12 mouse cellular contexts compared by ENCODE assay signal in the genomic region with DNA sequence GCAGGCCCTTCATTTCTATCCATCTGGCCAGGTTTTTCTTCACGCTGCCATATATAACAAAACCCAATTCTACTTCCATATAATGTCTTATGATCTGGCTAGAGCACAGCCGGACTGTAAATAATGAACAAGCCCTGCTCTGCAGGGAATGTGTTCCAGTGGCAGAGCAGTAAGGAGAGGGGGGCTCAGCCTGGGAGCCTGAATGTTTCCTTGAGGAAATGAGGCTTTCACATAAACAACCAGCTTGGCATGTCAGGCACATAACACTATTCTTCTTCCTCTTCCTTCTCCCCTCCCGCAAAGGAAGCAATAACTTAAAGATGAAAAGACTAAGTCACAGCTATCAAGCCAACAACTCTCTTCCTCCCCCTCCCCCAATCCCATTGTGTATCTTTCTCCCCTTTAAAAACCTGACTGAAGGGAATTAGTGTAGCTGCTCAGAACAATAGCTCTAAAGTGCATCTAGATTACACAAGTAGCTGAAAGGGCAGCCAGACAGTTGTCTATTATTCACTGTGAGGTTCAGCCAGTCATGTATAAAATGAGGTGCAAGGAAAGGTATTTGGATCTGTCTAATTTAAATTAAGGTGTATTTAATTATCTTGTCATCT. TPM values are rescaled to one million over a fixed set of nuclear protein-coding genes. Genes with fewer than 3 reads are reported as not detected.
DNase-seq lines count a peak whose midpoint lies in the region; ATAC-seq and TF ChIP-seq lines count a peak whose summit lies in the region.
"Had no signal": no experiment of that assay in that cellular context is flagged by ENCODE, and none has a peak within 500 bp of the region (broad histone marks: within the 10 kb centered on the region; RNA-seq: fewer than 3 reads in every experiment).

No protein-coding gene starts in this region.

- no peaks in the 10 kb centered on the region for H3K36me3 ChIP-seq in lung, embryonic 16.5 days (ENCODE audit: control insufficient read depth, insufficient read depth, low read length)
- no peaks in the 10 kb centered on the region for H3K36me3 ChIP-seq in intestine, embryonic 16.5 days (ENCODE audit: control insufficient read depth, insufficient read depth, low read length)

- no peak overlapping the region for H3K27ac ChIP-seq in lung, embryonic 16.5 days (ENCODE audit: low read length)
- H3K27ac ChIP-seq in intestine, embryonic 16.5 days (ENCODE audit: low read length) = 0 out of 2 replicates have a peak overlapping the region, but pooled peaks have one; percentile 6
- H3K27ac ChIP-seq: liver, embryonic 14.5 days had no signal

- no peak overlapping the region for H3K4me2 ChIP-seq in lung, embryonic 16.5 days (ENCODE audit: low read depth, low read length)
- no peak overlapping the region for H3K4me2 ChIP-seq in intestine, embryonic 16.5 days (ENCODE audit: low read depth, low read length)

- 28% methylated on average over 3 of the region's 3 CpGs for WGBS in lung, embryonic 16.5 days
- WGBS in lung, adult 2 months = 22% methylated on average over 3 of the region's 3 CpGs
- WGBS in intestine, embryonic 16.5 days = 32% methylated on average over 3 of the region's 3 CpGs

- H3K4me3 ChIP-seq in lung, embryonic 16.5 days (ENCODE audit: low read length) = no peak overlapping the region
- H3K4me3 ChIP-seq in lung, adult 2 months (replicated peaks; ENCODE audit: extremely low read depth, low read depth, low read length) = no peak overlapping the region
- H3K4me3 ChIP-seq in intestine, embryonic 16.5 days (ENCODE audit: low read length) = no peak overlapping the region

- TF ChIP-seq CTCF in lung, adult 2 months (IDR thresholded peaks at IDR 0.05; ENCODE audit: insufficient read depth, low read length) = no peak

- no peak overlapping the region for H3K9ac ChIP-seq in lung, embryonic 16.5 days (ENCODE audit: low read length)
- no peak overlapping the region for H3K9ac ChIP-seq in intestine, embryonic 16.5 days (ENCODE audit: low read depth, low read length)
- H3K9ac ChIP-seq: liver, embryonic 14.5 days had no signal

- no peaks in the 10 kb centered on the region; the same call in 1 of the 2 replicates for H3K27me3 ChIP-seq in lung, embryonic 16.5 days (ENCODE audit: control insufficient read depth, insufficient read depth, low read depth, low read length)
- no peaks in the 10 kb centered on the region for H3K27me3 ChIP-seq in intestine, embryonic 16.5 days (replicated peaks; ENCODE audit: control insufficient read depth, insufficient read depth, low read length)

- ATAC-seq in lung, embryonic 16.5 days (ENCODE audit: low read depth) = peak; percentile 80
- no peak for ATAC-seq in intestine, embryonic 16.5 days
- ATAC-seq: activated CD4-positive, CD25-positive, alpha-beta regulatory T cell, adult 4 months had no signal

- no peaks in the 10 kb centered on the region for H3K9me3 ChIP-seq in lung, embryonic 16.5 days (ENCODE audit: control insufficient read depth, low read length)
- no peaks in the 10 kb centered on the region for H3K9me3 ChIP-seq in intestine, embryonic 16.5 days (ENCODE audit: control insufficient read depth, low read length)

- DNase-seq in adrenal gland, postnatal 14 days = peak; percentile 17
- DNase-seq in adrenal gland, postnatal 10 days = no peak
- no peak for DNase-seq in lung, adult 2 months
- peak; percentile 29 for DNase-seq in retina, embryonic 14.5 days (ENCODE audit: low spot score)
- no peak for DNase-seq in layer of hippocampus, postnatal 36 days
- DNase-seq in Muller cell, postnatal 12 days (ENCODE audit: inconsistent ontology term) = no peak
- DNase-seq: cerebellum, postnatal 36 days had no signal

- TF ChIP-seq POLR2A in lung, adult 2 months (IDR thresholded peaks at IDR 0.05; ENCODE audit: borderline replicate concordance, extremely low read depth, low read depth, low read length) = no peak

- peaks cover 2% of the 10 kb centered on the region; the same call in 1 of the 2 replicates for H3K4me1 ChIP-seq in lung, embryonic 16.5 days (replicated peaks; ENCODE audit: control insufficient read depth, insufficient read depth, low read length)
- H3K4me1 ChIP-seq in lung, adult 2 months (ENCODE audit: control insufficient read depth, insufficient read depth, low read length) = 0 out of 2 replicates have a peak, but pooled peaks cover 2% of the 10 kb centered on the region
- peaks cover 15% of the 10 kb centered on the region for H3K4me1 ChIP-seq in intestine, embryonic 16.5 days (ENCODE audit: control insufficient read depth, insufficient read depth, low read length)

RNA-seq across cellular contexts. Expression of gene Gpsm2, which starts 8.9 kb away (rescaled TPM):
- 10.1 and 13.8 TPM in 2 replicates for total RNA-seq in adrenal gland, postnatal 14 days (2021)
- 10 to 100 TPM; 12.7 to 13.1 TPM for total RNA-seq in adrenal gland, postnatal 10 days (2021)
- polyA plus RNA-seq in lung, embryonic 16.5 days (2015; fragmentation: Nextera tagmentation; extraction: Ambion mirVana) = 43.3 and 43.8 TPM in 2 replicates
- 2.7 and 5.1 TPM in 2 replicates for polyA plus RNA-seq in lung, adult 2 months (2012; rRNA removed)
- 45.3 and 49.5 TPM in 2 replicates for polyA plus RNA-seq in intestine, embryonic 16.5 days (2015; fragmentation: Nextera tagmentation; extraction: Ambion mirVana)
- 10 to 100 TPM; 15.9 to 19.6 TPM for total RNA-seq in layer of hippocampus, postnatal 36 days (2021)

RNA-seq across cellular contexts. Expression of gene Aknad1, which starts 26.3 kb away (rescaled TPM):
- total RNA-seq in adrenal gland, postnatal 14 days (2021) = not detected in 2 replicates
- under 1 TPM; 0.09 to 0.12 TPM for total RNA-seq in adrenal gland, postnatal 10 days (2021)
- not detected in 2 replicates for polyA plus RNA-seq in lung, embryonic 16.5 days (2015; fragmentation: Nextera tagmentation; extraction: Ambion mirVana)
- 0.09 TPM in 1 of 2 replicates, not detected in the other for polyA plus RNA-seq in lung, adult 2 months (2012; rRNA removed)
- 0.21 and 0.50 TPM in 2 replicates for polyA plus RNA-seq in intestine, embryonic 16.5 days (2015; fragmentation: Nextera tagmentation; extraction: Ambion mirVana)
- total RNA-seq in layer of hippocampus, postnatal 36 days (2021) = under 1 TPM; 0.10 to 0.13 TPM
- total RNA-seq: granulocyte monocyte progenitor cell, adult 5-6 weeks had no signal
- polyA plus RNA-seq: activated CD4-positive, CD25-positive, alpha-beta regulatory T cell, adult 4 months had no signal

RNA-seq across cellular contexts. Expression of gene Clcc1, which starts 59.5 kb away (rescaled TPM):
- 32.1 and 34.4 TPM in 2 replicates for total RNA-seq in adrenal gland, postnatal 14 days (2021)
- total RNA-seq in adrenal gland, postnatal 10 days (2021) = 10 to 100 TPM; 33.7 to 37.9 TPM
- polyA plus RNA-seq in lung, embryonic 16.5 days (2015; fragmentation: Nextera tagmentation; extraction: Ambion mirVana) = 84.4 and 91.7 TPM in 2 replicates
- polyA plus RNA-seq in lung, adult 2 months (2012; rRNA removed) = 35.2 and 50.0 TPM in 2 replicates
- polyA plus RNA-seq in intestine, embryonic 16.5 days (2015; fragmentation: Nextera tagmentation; extraction: Ambion mirVana) = 62.6 and 63.1 TPM in 2 replicates
- total RNA-seq in layer of hippocampus, postnatal 36 days (2021) = 10 to 100 TPM; 29.1 to 29.4 TPM

Comparison
In these comparisons a context has a peak if more than half of its experiments do, and no peak if none do; other contexts are left out.
1. DNase-seq: peak in adrenal gland, postnatal 14 days (single experiment) and retina, embryonic 14.5 days (single experiment); none in adrenal gland, postnatal 10 days (single experiment), lung, adult 2 months (single experiment), layer of hippocampus, postnatal 36 days (0 of 2) and Muller cell, postnatal 12 days (single experiment).